Mouse (Mus musculus) lung, embryonic 15.5 days (tissue): ENCODE results near the gene Gm45062. TPM values are rescaled to one million over a fixed set of nuclear protein-coding genes. Genes with fewer than 3 reads are reported as not detected.
A peak's percentile ranks its signal among the peaks of the same experiment; 100 is the strongest.

Experiments used
- ATAC-seq: fragments of 200-750 bp; cut with Nextera tagmentation; 2 replicates; pipeline ENCODE4 v1.8.0; 2017; ENCODE audit warnings: moderate number of reproducible peaks, borderline replicate concordance; ENCODE audit not compliant: low FRiP score, low TSS enrichment; ENCODE audit errors: extremely low read depth
- H3K27ac ChIP-seq: fragments of 300-500 bp; sonication (generic); 2 replicates; pipeline ENCODE4 v1.5.1; 2015; ENCODE audit warnings: moderate library complexity, mild to moderate bottlenecking, inconsistent platforms
- H3K27me3 ChIP-seq: fragments of 300-500 bp; sonication (generic); 2 replicates; pipeline ENCODE4 v1.6.1; 2015; ENCODE audit warnings: inconsistent platforms
- H3K36me3 ChIP-seq: fragments of 300-500 bp; sonication (generic); 2 replicates; pipeline ENCODE4 v1.6.1; 2015; ENCODE audit warnings: inconsistent platforms
- H3K4me1 ChIP-seq: fragments of 300-500 bp; sonication (generic); 2 replicates; pipeline ENCODE4 v1.6.1; 2015; ENCODE audit warnings: inconsistent platforms
- H3K4me2 ChIP-seq: fragments of 300-500 bp; sonication (generic); 2 replicates; pipeline ENCODE4 v1.6.1; 2015; ENCODE audit warnings: inconsistent platforms, mild to moderate bottlenecking, moderate library complexity
- H3K4me3 ChIP-seq: fragments of 300-500 bp; sonication (generic); 2 replicates; pipeline ENCODE4 v1.5.1; 2015; ENCODE audit warnings: mild to moderate bottlenecking, inconsistent platforms
- H3K9ac ChIP-seq: fragments of 300-500 bp; sonication (generic); 2 replicates; pipeline ENCODE4 v1.6.1; 2015; ENCODE audit warnings: inconsistent platforms
- H3K9me3 ChIP-seq: fragments of 300-500 bp; sonication (generic); 2 replicates; pipeline ENCODE4 v1.6.1; 2016; ENCODE audit warnings: inconsistent platforms
- WGBS: fragments of 180-500 bp; shearing (Covaris S2); methylation state at CpG from one replicate; pipeline ENCODE4 v1.1.7; 2015; 5-methylcytosine and 5-hydroxymethylcytosine counted together
- polyA plus RNA-seq: library from polyadenylated mRNA; unstranded; fragments of >200 nt; fragmentation: Nextera tagmentation; extraction: Ambion mirVana; gene quantifications from 2 replicates; pipeline ENCODE4 v1.2.1, GENCODE M21; 2015

Gene Gm45062
- polyA plus RNA-seq, 1 experiment from 2014 or later = 11.1 TPM

DNA sequence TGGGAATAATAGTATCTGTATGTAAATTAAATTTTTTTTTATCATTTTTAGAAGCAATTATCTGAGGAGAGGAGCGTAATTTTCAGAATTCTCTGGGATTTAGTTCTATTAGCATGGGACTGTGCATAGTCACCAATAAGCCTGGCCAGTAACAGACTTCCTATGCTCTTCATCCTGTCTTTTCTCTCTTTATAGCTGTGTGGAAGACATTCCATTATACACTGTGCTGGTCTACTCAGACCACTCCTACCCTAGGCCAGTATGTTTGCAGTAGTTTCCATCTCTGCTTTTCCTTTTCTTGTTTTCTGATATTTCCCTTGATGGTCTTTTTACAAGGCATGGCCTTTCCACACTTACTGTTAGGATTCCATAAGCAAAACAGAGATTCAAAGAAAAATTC is 74.1 kb downstream of the Gm45062 start:
- WGBS = 97% methylated on average over 1 of the region's 1 CpGs
- H3K27ac ChIP-seq = no peak overlapping the region
- H3K4me3 ChIP-seq = no peak overlapping the region
- H3K9me3 ChIP-seq = no peaks in the 10 kb centered on the region
- H3K4me1 ChIP-seq = no peaks in the 10 kb centered on the region
- H3K36me3 ChIP-seq = no peaks in the 10 kb centered on the region
- no peaks in the 10 kb centered on the region for H3K27me3 ChIP-seq
- no peak overlapping the region for H3K4me2 ChIP-seq
- no peak overlapping the region for H3K9ac ChIP-seq
- ATAC-seq = no peak

DNA sequence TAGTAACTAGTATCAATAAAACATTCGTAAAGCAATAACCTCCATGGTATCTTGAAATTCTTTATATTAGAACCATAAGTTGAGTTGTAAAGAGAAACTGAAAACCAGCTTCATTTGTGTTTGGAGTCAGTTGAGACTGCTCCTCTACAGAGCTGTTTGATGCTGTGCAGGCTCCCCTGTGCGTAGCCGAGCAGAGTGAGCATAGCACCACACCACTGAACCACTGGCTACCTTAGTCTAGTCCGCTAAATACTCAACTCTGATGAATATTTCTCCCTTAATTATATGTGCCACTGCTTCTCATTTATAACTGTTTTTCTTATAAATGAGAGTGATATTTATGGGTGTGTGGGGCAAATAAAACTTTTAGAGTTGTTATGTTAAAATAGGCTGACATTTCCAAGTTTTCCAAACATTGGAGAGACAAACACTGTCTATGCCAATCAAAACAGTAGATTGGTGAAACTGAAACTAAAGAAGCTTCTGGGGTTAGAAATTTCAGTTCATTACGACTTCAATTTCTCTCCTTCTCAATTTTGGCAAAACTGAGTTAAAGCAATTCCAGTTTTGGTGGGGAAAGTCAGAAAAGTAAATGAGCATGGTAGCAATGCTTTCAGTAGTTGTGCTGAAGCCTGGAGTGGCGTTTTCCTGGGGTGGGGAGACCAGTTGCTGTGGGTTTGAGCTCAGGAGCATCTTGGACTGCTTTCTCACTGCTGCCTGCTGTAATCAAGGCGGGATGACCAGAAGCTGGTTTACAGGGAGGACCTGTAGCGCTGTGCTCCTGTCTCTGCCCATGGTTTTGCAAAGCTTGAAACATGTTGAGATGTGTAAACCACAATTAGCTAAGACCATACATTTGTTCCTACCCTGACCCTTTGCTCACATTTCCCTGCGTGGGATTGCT is 77.5 kb downstream of the Gm45062 start:
- ATAC-seq = no peak
- Histone ChIP-seq H3K4me1 (no peaks in the 10 kb centered on the region), H3K27me3 (no peaks in the 10 kb centered on the region), H3K9ac (no peak overlapping the region), H3K36me3 (no peaks in the 10 kb centered on the region), H3K4me3 (no peak overlapping the region), H3K27ac (no peak overlapping the region), H3K9me3 (no peaks in the 10 kb centered on the region), H3K4me2 (no peak overlapping the region)
- 78% methylated on average over 9 of the region's 9 CpGs for WGBS

DNA sequence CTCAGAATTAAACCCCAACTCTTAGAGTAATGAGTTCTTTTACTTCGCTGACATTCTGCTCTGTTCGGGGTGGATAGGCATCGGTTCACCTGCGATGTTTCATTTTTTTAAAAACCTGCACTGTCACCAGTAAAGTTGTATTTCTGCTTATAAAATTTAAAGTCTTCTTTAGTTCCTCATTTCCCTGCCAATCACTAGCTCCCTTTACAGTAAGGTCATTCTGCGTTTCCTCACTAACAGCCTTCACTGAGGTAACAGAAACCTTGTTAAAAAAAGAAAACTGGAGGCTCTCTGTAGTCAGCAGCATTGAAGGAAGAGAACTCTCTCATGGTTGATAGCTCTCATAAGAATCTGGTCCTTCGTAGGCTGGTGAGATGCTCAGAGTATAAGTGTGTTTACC is 80.2 kb downstream of the Gm45062 start:
- WGBS = 88% methylated on average over 6 of the region's 6 CpGs

DNA sequence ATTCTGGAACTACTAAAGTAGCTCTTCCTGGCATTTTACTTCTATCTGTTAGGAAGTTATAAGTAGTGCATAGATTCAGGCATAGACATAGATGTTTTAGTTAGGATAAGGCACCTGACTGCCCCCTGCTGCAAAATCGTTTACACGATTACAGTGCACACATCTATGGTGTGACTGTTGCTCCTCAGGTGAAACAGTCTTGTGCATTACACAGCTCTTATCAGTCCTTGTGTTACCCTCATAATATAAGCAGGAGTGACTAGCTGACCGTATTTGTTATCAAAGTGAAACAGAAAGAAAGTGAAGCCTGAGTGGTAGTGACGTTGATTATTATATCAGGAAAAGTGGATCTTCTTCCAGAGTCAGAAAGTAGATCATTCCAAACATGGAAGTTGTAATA is 84.0 kb downstream of the Gm45062 start:
- H3K27me3 ChIP-seq = no peaks in the 10 kb centered on the region
- no peak overlapping the region for H3K9ac ChIP-seq
- H3K4me3 ChIP-seq = no peak overlapping the region
- no peaks in the 10 kb centered on the region for H3K9me3 ChIP-seq
- no peak overlapping the region for H3K4me2 ChIP-seq
- H3K36me3 ChIP-seq = no peaks in the 10 kb centered on the region
- no peak overlapping the region for H3K27ac ChIP-seq
- ATAC-seq = no peak
- H3K4me1 ChIP-seq = peaks cover 2% of the 10 kb centered on the region; the same call in 1 of the 2 replicates
- WGBS = 72% methylated on average over 4 of the region's 4 CpGs

More for the DNA sequence above, 80.2 kb downstream of the Gm45062 start:
- Histone ChIP-seq H3K9me3 (no peaks in the 10 kb centered on the region), H3K9ac (no peak overlapping the region), H3K27me3 (no peaks in the 10 kb centered on the region), H3K4me3 (no peak overlapping the region), H3K4me2 (no peak overlapping the region), H3K4me1 (no peaks in the 10 kb centered on the region), H3K27ac (no peak overlapping the region), H3K36me3 (no peaks in the 10 kb centered on the region)
- ATAC-seq = no peak

DNA sequence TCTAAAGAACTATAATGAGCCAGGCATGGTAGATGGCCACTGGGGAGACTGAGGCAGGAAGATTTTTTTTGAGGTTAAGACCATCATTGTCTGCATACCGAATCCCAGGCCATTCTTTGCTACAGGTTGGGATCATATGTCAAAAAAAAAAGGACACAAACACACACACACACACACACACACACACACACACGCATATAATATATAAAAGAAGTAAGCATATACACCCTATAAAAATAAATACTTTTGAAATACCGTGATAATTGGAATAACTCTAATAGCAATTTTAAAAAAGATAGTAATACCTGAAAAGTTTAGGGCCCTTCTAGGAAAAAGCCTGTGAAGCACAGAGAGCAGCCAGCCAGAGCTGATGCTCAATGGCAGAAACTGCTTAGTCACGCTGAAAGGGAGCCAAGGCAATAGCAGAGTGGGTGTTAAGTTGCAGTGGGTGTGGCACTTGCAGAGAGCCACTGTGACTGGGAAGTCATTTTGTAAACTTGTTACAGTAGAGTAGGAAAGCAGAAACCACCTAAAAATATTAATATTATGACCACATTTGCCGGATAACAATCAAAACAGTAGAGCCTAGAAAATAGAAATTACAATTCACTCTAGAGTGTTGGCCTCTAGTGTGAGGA is 86.1 kb downstream of the Gm45062 start:
- H3K27ac ChIP-seq = no peak overlapping the region
- H3K36me3 ChIP-seq = no peaks in the 10 kb centered on the region
- H3K4me3 ChIP-seq = no peak overlapping the region
- no peaks in the 10 kb centered on the region for H3K27me3 ChIP-seq
- no peak overlapping the region for H3K4me2 ChIP-seq
- no peak overlapping the region for H3K9ac ChIP-seq
- WGBS = 65% methylated on average over 5 of the region's 5 CpGs
- H3K9me3 ChIP-seq = no peaks in the 10 kb centered on the region
- H3K4me1 ChIP-seq = peaks cover 2% of the 10 kb centered on the region; the same call in 1 of the 2 replicates
- ATAC-seq = peak; percentile 76; the same call in 1 of the 2 replicates

DNA sequence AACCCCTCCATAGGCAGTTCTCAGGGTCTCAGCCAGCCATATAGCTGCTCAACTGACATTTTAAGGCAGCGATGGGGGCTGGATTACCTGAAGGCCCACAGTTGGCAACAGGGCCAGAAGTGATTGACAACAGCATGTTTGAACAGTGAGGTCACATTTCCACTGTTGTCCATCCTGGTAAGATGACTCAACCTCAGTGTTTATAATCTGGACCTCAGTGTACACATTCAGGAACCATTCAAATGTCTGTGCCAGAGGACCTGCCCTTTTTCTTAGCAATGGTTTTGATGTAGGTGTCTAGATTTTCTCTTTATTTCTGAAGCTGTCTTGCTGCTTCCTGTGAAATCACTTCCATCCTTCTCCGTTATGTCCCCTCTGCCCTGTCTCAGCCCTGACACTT is 87.9 kb downstream of the Gm45062 start:
- Histone ChIP-seq H3K4me3 (no peak overlapping the region), H3K4me1 (peaks cover 2% of the 10 kb centered on the region; the same call in 1 of the 2 replicates), H3K27ac (no peak overlapping the region), H3K4me2 (no peak overlapping the region), H3K36me3 (no peaks in the 10 kb centered on the region), H3K27me3 (no peaks in the 10 kb centered on the region), H3K9ac (no peak overlapping the region), H3K9me3 (no peaks in the 10 kb centered on the region)
- ATAC-seq = no peak
- WGBS = 73% methylated on average over 2 of the region's 2 CpGs

DNA sequence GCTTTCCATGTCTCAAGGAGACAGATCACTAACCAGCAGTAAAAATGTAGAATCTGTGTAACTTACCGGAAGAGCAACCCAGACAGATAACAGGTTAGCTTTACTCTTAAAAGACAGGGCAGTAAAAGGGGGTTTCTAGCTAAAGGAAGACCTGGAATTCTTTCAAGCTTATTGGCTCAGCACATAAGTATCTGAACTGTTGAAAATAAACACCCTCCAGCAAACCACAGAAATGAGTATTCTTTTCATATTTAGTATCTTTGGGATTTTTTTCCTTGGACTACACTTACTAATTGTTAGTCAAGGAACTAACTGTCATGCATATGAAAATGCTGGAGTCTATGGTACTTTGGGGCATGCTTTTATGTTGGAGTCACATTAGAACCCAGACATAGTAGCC is 89.1 kb downstream of the Gm45062 start:
- no peak overlapping the region for H3K9ac ChIP-seq
- no peak overlapping the region for H3K4me2 ChIP-seq
- 86% methylated on average over 1 of the region's 1 CpGs for WGBS
- no peaks in the 10 kb centered on the region for H3K27me3 ChIP-seq
- H3K9me3 ChIP-seq = no peaks in the 10 kb centered on the region
- no peak overlapping the region for H3K4me3 ChIP-seq
- no peaks in the 10 kb centered on the region for H3K36me3 ChIP-seq
- peaks cover 2% of the 10 kb centered on the region; the same call in 1 of the 2 replicates for H3K4me1 ChIP-seq
- no peak for ATAC-seq
- H3K27ac ChIP-seq = no peak overlapping the region

DNA sequence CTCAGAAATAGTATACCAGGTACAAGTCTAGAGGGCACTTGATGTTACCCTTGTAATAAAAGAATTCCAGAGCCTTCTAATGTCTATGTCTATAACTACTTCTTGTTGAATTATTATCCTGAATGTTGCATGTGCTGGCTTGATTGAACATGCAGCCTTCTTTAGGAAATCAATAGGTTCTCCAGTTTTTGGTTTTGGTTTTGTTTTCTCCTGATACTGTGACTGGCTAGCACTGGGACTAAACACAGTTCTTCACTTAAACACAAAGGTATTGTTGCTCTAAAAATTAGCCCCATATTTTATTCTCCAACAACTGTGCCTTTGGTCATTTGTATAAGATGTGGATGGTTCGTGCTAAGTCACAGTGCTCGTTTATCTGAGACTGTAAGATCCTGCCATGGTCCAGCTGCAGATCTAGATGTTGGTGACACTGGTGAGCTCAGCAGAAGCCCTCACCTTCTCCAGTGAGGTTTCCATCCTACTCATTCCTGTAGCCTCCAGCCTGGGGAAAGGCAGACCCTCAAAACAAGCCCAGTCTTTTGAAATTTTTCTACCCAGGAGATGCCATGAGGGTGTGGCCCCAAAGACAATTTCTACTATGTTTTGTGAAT is 89.9 kb downstream of the Gm45062 start:
- H3K4me2 ChIP-seq = no peak overlapping the region
- no peaks in the 10 kb centered on the region for H3K9me3 ChIP-seq
- ATAC-seq = no peak
- H3K27ac ChIP-seq = no peak overlapping the region
- no peak overlapping the region for H3K4me3 ChIP-seq
- 80% methylated on average over 2 of the region's 2 CpGs for WGBS
- H3K4me1 ChIP-seq = peaks cover 2% of the 10 kb centered on the region; the same call in 1 of the 2 replicates
- H3K9ac ChIP-seq = no peak overlapping the region
- no peaks in the 10 kb centered on the region for H3K36me3 ChIP-seq
- no peaks in the 10 kb centered on the region for H3K27me3 ChIP-seq

DNA sequence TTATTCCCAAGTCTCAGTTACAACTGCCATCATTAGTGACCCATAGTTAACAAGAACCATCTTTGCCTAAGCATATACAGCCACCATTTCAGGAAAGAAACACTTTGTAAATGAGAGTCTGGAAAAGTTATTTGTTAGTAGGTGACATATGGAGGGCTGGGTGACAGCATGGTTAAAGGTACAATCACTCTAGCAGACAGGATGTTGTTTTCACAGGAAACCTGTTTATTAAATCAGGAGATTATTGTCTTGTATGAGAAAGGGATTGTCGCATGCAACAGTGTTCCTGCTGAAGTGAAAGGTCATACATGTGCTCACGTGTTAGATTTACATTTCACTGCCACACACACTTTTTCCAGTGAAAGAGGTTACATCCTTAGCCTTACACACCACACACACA is 92.3 kb downstream of the Gm45062 start:
- Histone ChIP-seq H3K4me1 (no peaks in the 10 kb centered on the region), H3K9ac (no peak overlapping the region), H3K9me3 (no peaks in the 10 kb centered on the region), H3K27me3 (no peaks in the 10 kb centered on the region), H3K4me2 (no peak overlapping the region), H3K36me3 (no peaks in the 10 kb centered on the region), H3K27ac (no peak overlapping the region), H3K4me3 (no peak overlapping the region)
- no peak for ATAC-seq
- 63% methylated on average over 2 of the region's 2 CpGs for WGBS

DNA sequence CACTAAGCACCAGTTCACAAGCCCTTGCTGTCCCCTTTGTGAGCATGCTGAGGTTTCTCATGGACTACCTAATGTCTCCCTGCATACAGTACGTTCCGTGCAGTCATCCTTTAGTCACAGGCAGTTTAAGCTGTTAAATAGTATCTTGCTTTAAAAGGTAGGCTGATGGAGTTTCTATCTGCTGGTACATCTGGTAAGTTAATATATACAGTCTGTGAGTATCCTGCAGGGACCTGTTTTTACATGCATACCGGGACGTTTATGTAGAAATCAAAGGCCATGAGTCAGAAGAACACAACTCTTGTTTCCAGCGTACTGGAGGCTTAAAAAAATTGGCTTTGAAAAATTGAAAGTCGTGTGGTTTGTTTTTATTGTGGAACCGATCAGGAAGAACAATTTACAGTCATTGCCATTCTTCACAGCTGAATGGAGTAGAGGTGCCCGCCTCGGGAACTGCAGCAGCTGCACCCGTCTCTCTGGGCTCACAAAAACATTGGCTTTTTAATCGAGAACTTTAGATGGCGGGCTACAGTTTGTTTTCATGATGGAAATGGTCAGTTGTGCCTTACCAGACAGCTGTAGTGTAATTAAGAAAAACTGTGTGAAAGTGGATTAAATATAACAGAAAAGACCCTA is 93.4 kb downstream of the Gm45062 start:
- Histone ChIP-seq H3K9ac (no peak overlapping the region), H3K9me3 (no peaks in the 10 kb centered on the region), H3K4me3 (no peak overlapping the region), H3K4me1 (no peaks in the 10 kb centered on the region), H3K36me3 (no peaks in the 10 kb centered on the region), H3K27ac (no peak overlapping the region), H3K4me2 (no peak overlapping the region), H3K27me3 (no peaks in the 10 kb centered on the region)
- no peak for ATAC-seq
- 61% methylated on average over 12 of the region's 12 CpGs for WGBS

DNA sequence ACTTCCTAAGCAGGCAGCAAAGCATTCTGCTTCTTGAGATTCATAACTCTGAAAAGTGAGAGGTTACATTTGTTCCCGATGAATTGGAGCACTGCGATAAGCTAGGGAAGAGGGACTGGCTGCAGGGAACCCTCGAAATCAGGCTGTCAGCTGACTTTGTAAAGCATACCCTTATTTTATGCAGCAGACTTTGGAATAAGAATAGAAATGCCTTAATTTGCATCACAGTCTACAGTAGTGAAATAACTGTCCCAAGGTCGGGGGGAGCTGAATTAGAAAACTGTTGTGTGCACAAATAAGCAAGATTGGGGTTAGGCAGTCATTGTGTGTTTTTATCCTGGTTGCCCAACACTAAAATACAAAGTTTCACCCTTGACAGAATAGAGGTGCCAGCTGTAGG is 94.2 kb downstream of the Gm45062 start:
- H3K36me3 ChIP-seq = no peaks in the 10 kb centered on the region
- no peak overlapping the region for H3K4me3 ChIP-seq
- H3K27me3 ChIP-seq = no peaks in the 10 kb centered on the region
- H3K9ac ChIP-seq = no peak overlapping the region
- H3K4me2 ChIP-seq = no peak overlapping the region
- no peak for ATAC-seq
- no peaks in the 10 kb centered on the region for H3K4me1 ChIP-seq
- H3K9me3 ChIP-seq = no peaks in the 10 kb centered on the region
- H3K27ac ChIP-seq = no peak overlapping the region
- 72% methylated on average over 4 of the region's 4 CpGs for WGBS
